Mouse (Mus musculus) heart, postnatal 0 days (tissue): ENCODE measurements around the gene Olfr1247. TPM values are rescaled to one million over a fixed set of nuclear protein-coding genes. Genes with fewer than 3 reads are reported as not detected.

Experiments used
- polyA plus RNA-seq: library from polyadenylated mRNA; unstranded; fragments of >200 nt; fragmentation: Nextera tagmentation; extraction: Ambion mirVana; gene quantifications from 2 replicates; pipeline ENCODE4 v1.2.1, GENCODE M21; 2015
- total RNA-seq: library from RNA; depleted of rRNA; stranded (reverse); fragments of >200 nt; gene quantifications from 2 replicates; pipeline ENCODE4 v1.2.3, GENCODE M21; 2014; ENCODE audit warnings: low replicate concordance; rRNA removed

The Olfr1247 gene
- total and polyA plus RNA-seq, 2 experiments from 2014 or later, result not detected

Other genes starting within 250 kb of the Olfr1247 start
- gene Olfr1234, start 249.3 kb downstream of the Olfr1247 start, total RNA-seq, result not detected in 2 replicates
- not detected in 2 replicates for gene Olfr1234, start 249.3 kb downstream of the Olfr1247 start, polyA plus RNA-seq
- gene Olfr1238, start 204.5 kb downstream of the Olfr1247 start, total RNA-seq, result not detected in 2 replicates
- gene Olfr1238, start 204.5 kb downstream of the Olfr1247 start, polyA plus RNA-seq, result not detected in 2 replicates
- not detected in 2 replicates for gene Olfr1239, start 193.7 kb downstream of the Olfr1247 start, total RNA-seq
- gene Olfr1239, start 193.7 kb downstream of the Olfr1247 start, polyA plus RNA-seq, result not detected in 2 replicates
- not detected in 2 replicates for gene Olfr1240, start 171.1 kb downstream of the Olfr1247 start, total RNA-seq
- not detected in 2 replicates for gene Olfr1240, start 171.1 kb downstream of the Olfr1247 start, polyA plus RNA-seq
- gene Olfr1241, start 127.0 kb downstream of the Olfr1247 start, total RNA-seq, result not detected in 2 replicates
- not detected in 2 replicates for gene Olfr1241, start 127.0 kb downstream of the Olfr1247 start, polyA plus RNA-seq
- not detected in 2 replicates for gene Olfr1242, start 115.8 kb downstream of the Olfr1247 start, total RNA-seq
- gene Olfr1242, start 115.8 kb downstream of the Olfr1247 start, polyA plus RNA-seq, result not detected in 2 replicates
- not detected in 2 replicates for gene Olfr1243, start 82.6 kb downstream of the Olfr1247 start, total RNA-seq
- gene Olfr1243, start 82.6 kb downstream of the Olfr1247 start, polyA plus RNA-seq, result not detected in 2 replicates
- gene Olfr1245, start 35.7 kb downstream of the Olfr1247 start, total RNA-seq, result not detected in 2 replicates
- not detected in 2 replicates for gene Olfr1245, start 35.7 kb downstream of the Olfr1247 start, polyA plus RNA-seq
- not detected in 2 replicates for gene Olfr1246, start 21.0 kb downstream of the Olfr1247 start, total RNA-seq
- not detected in 2 replicates for gene Olfr1246, start 21.0 kb downstream of the Olfr1247 start, polyA plus RNA-seq
- not detected in 2 replicates for gene Olfr1248, start 4.1 kb upstream of the Olfr1247 start, total RNA-seq
- gene Olfr1248, start 4.1 kb upstream of the Olfr1247 start, polyA plus RNA-seq, result not detected in 2 replicates
- not detected in 2 replicates for gene Olfr1249, start 20.9 kb upstream of the Olfr1247 start, total RNA-seq
- gene Olfr1249, start 20.9 kb upstream of the Olfr1247 start, polyA plus RNA-seq, result not detected in 2 replicates
- gene Olfr1250, start 47.3 kb upstream of the Olfr1247 start, total RNA-seq, result not detected in 2 replicates
- gene Olfr1250, start 47.3 kb upstream of the Olfr1247 start, polyA plus RNA-seq, result not detected in 2 replicates
- gene Olfr1251, start 57.8 kb upstream of the Olfr1247 start, total RNA-seq, result not detected in 2 replicates
- not detected in 2 replicates for gene Olfr1251, start 57.8 kb upstream of the Olfr1247 start, polyA plus RNA-seq
- not detected in 2 replicates for gene Olfr1252, start 110.9 kb upstream of the Olfr1247 start, total RNA-seq
- gene Olfr1252, start 110.9 kb upstream of the Olfr1247 start, polyA plus RNA-seq, result not detected in 2 replicates
- gene Olfr1253, start 143.0 kb upstream of the Olfr1247 start, total RNA-seq, result not detected in 2 replicates
- not detected in 2 replicates for gene Olfr1253, start 143.0 kb upstream of the Olfr1247 start, polyA plus RNA-seq
- gene Olfr1254, start 179.5 kb upstream of the Olfr1247 start, total RNA-seq, result not detected in 2 replicates
- not detected in 2 replicates for gene Olfr1254, start 179.5 kb upstream of the Olfr1247 start, polyA plus RNA-seq
- gene Olfr1255, start 197.9 kb upstream of the Olfr1247 start, total RNA-seq, result not detected in 2 replicates
- gene Olfr1255, start 197.9 kb upstream of the Olfr1247 start, polyA plus RNA-seq, result not detected in 2 replicates
- not detected in 2 replicates for gene Olfr1256, start 227.4 kb upstream of the Olfr1247 start, total RNA-seq
- not detected in 2 replicates for gene Olfr1256, start 227.4 kb upstream of the Olfr1247 start, polyA plus RNA-seq
- not detected in 2 replicates for gene Olfr48, start 234.1 kb upstream of the Olfr1247 start, total RNA-seq
- not detected in 2 replicates for gene Olfr48, start 234.1 kb upstream of the Olfr1247 start, polyA plus RNA-seq